Mouse (Mus musculus): ENCODE results near the gene Atf6. TPM values are rescaled to one million over a fixed set of nuclear protein-coding genes. Genes with fewer than 3 reads are reported as not detected.
A peak's percentile ranks its signal among the peaks of the same experiment; 100 is the strongest.

Atf6 gene
- total and polyA plus RNA-seq, 2 experiments, result 14.3 to 30.1 TPM

DNA sequence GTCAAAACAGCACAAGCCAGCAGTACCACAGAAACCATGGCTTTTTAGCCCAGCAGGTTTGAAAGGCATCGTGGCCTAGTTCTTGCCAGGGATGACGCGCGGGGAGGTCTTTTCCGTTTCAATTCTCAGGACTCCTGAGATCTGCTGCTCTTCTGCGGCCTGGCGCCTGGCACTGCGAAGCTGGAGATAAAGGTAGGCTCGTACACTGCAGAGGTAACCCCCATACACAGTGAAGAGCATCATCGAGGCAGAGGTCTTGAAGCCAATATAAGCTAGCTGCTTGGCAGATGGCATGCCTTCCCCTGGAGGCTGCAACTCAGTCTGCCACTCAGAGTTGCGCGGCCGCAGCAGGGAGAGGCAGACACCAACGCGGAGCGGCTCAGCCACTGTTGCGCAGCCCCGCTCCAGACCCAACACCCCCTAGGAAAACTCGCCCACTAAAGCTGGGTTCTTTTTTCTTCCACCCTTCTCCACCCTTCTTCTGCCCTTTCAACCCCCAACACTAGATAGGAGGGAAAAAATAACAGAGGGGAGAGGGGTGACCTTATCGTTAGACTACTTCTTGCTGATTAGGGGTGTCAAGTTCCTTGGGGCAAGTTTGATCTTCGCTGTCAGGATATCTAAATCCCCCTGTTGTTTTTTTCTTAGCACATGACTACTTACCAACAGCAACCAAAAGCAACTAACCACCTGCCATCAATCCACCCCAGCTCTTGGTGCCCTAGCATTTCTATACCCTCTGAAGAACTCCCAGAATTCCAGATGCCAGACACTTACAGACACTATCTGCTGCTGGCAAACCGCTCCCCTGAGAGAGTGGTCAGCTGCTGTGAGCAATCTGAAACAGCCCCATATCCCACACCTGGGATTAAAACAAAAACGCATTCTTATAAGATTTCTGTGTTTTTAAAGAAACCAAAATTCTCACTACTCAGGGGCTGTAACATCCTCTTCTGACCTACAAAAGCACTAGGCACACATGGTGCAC is 16.6 kb downstream of the Atf6 start:
- no peak overlapping the region for H3K9ac ChIP-seq (ENCODE audit: low read depth, low read length)
- no peak overlapping the region for H3K27ac ChIP-seq (replicated peaks; ENCODE audit: insufficient read depth, low read depth, low read length)
- TF ChIP-seq POLR2A (IDR thresholded peaks at IDR 0.05; ENCODE audit: extremely low read depth, insufficient read depth, low read length) (no peak), CTCF (IDR thresholded peaks at IDR 0.05; ENCODE audit: low read depth, low read length) (no peak)
- peaks cover 4% of the 10 kb centered on the region; the same call in 1 of the 2 replicates for H3K79me2 ChIP-seq (ENCODE audit: control insufficient read depth, insufficient read depth, low read length)
- 94% methylated on average over 23 of the region's 23 CpGs for whole genome bisulfite sequencing
- peaks cover 39% of the 10 kb centered on the region for H3K36me3 ChIP-seq (ENCODE audit: control insufficient read depth, insufficient read depth, low read length)
- no peak for DNase-seq (ENCODE audit: extremely low read depth, low read depth, low spot score)
- H3K27me3 ChIP-seq (ENCODE audit: control insufficient read depth, insufficient read depth, low read length), result no peaks in the 10 kb centered on the region
- H3K4me3 ChIP-seq (ENCODE audit: insufficient read depth, low read depth, low read length), result no peak overlapping the region
- H3K4me1 ChIP-seq (ENCODE audit: control insufficient read depth, insufficient read depth, low read length), result no peaks in the 10 kb centered on the region

DNA sequence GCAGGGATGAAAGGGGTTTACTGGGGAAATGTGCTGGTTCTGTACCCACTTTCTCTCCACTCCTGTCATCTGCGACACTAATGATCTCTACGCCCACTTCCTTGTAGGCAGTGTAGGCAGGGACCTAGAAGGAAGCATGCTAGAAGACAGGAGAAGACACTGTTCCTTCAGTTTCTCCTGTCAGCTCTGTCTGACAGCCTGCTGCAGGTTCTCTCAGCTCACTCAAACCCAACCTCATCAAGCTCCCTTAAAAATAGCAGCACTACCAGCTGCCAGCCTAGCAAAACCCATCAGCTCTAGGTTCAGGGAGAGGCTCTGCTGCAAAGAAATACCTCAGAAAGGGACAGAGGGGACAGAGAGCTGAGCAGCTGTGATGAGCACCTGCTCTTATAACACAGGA is 17.6 kb downstream of the Atf6 start:
- TF ChIP-seq POLR2A (IDR thresholded peaks at IDR 0.05; ENCODE audit: extremely low read depth, insufficient read depth, low read length) (no peak), CTCF (IDR thresholded peaks at IDR 0.05; ENCODE audit: low read depth, low read length) (no peak)
- no peak for DNase-seq (ENCODE audit: extremely low read depth, low read depth, low spot score)
- Histone ChIP-seq H3K4me3 (ENCODE audit: insufficient read depth, low read depth, low read length) (no peak overlapping the region), H3K27ac (replicated peaks; ENCODE audit: insufficient read depth, low read depth, low read length) (no peak overlapping the region), H3K36me3 (ENCODE audit: control insufficient read depth, insufficient read depth, low read length) (peaks cover 47% of the 10 kb centered on the region), H3K4me1 (ENCODE audit: control insufficient read depth, insufficient read depth, low read length) (no peaks in the 10 kb centered on the region), H3K79me2 (ENCODE audit: control insufficient read depth, insufficient read depth, low read length) (peaks cover 2% of the 10 kb centered on the region; the same call in 1 of the 2 replicates), H3K27me3 (ENCODE audit: control insufficient read depth, insufficient read depth, low read length) (no peaks in the 10 kb centered on the region), H3K9ac (ENCODE audit: low read depth, low read length) (no peak overlapping the region)
- 98% methylated on average over 2 of the region's 2 CpGs for WGBS

DNA sequence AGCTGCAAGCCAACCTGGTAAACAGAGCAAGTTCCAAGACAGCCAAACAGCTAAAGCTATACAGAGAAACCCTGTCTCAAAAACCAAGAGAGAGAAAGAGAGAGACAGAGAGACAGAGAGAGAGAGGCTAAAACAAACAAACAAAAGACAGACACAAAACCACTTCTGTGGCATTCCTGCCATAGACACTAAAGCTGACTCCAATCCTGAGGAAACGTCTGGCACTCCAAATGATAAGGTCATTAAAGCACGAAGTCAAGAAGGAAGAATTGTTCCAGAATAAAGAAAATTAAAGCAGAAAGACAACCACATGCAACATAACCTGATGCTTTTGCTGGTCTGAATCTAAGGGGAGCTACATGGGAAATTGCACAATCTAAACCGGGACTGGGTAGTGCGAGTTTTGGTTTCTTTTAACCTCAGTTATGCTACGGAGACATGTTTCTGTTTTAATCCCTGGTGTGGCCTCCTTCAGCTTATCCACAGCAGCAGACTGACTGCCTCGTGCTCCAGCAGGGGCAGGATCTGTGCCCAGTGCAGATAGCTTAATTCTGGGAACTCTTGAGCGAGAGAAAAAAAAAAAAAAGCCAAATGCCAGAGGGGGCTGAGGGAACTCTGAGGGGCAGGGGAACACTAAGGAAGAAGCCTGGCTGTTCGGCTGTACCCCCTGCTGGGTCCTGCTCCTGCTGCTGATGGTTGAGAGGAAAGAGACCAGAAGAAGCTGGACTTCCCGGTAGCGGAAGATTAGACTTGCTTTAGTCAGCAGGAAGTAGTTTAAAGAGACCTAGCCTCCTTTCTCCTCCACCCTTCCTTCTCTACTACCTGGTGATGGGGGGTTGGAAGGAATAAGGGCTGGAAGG is 21.9 kb downstream of the Atf6 start:
- H3K36me3 ChIP-seq (ENCODE audit: control insufficient read depth, insufficient read depth, low read length), result peaks cover 40% of the 10 kb centered on the region
- H3K4me1 ChIP-seq (ENCODE audit: control insufficient read depth, insufficient read depth, low read length), result no peaks in the 10 kb centered on the region
- H3K27ac ChIP-seq (replicated peaks; ENCODE audit: insufficient read depth, low read depth, low read length), result peak overlapping the region; percentile 88
- TF ChIP-seq POLR2A (IDR thresholded peaks at IDR 0.05; ENCODE audit: extremely low read depth, insufficient read depth, low read length) (no peak), CTCF (IDR thresholded peaks at IDR 0.05; ENCODE audit: low read depth, low read length) (no peak)
- WGBS, result 60% methylated on average over 10 of the region's 10 CpGs
- H3K79me2 ChIP-seq (ENCODE audit: control insufficient read depth, insufficient read depth, low read length), result peaks cover 2% of the 10 kb centered on the region; the same call in 1 of the 2 replicates
- no peak for DNase-seq (ENCODE audit: extremely low read depth, low read depth, low spot score)
- H3K9ac ChIP-seq (ENCODE audit: low read depth, low read length), result 0 out of 2 replicates have a peak overlapping the region, but pooled peaks have one; percentile 30
- H3K27me3 ChIP-seq (ENCODE audit: control insufficient read depth, insufficient read depth, low read length), result no peaks in the 10 kb centered on the region
- no peak overlapping the region; the same call in 1 of the 2 replicates for H3K4me3 ChIP-seq (ENCODE audit: insufficient read depth, low read depth, low read length)

DNA sequence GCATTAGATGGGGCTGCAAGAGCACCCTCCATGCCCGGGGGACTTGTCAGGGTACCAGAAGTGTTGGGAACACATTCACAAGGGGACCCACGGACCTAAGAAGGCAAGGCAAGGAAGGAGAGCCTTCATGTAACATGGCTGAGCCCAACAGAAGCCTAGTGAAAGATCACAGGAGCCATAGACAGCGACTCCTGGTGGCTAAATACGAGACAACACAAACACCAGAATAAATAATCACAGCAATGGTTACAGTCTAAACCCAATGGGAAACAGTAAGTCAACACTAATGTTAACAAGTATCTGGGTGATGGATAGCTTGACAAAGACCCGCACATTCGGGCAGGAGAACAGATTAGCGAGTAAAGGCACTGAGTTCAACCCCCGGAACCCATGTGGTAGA is 23.2 kb downstream of the Atf6 start:
- Histone ChIP-seq H3K27me3 (ENCODE audit: control insufficient read depth, insufficient read depth, low read length) (no peaks in the 10 kb centered on the region), H3K27ac (replicated peaks; ENCODE audit: insufficient read depth, low read depth, low read length) (no peak overlapping the region), H3K4me1 (ENCODE audit: control insufficient read depth, insufficient read depth, low read length) (0 out of 2 replicates have a peak, but pooled peaks cover 2% of the 10 kb centered on the region), H3K79me2 (ENCODE audit: control insufficient read depth, insufficient read depth, low read length) (peaks cover 2% of the 10 kb centered on the region; the same call in 1 of the 2 replicates), H3K4me3 (ENCODE audit: insufficient read depth, low read depth, low read length) (no peak overlapping the region), H3K36me3 (ENCODE audit: control insufficient read depth, insufficient read depth, low read length) (peaks cover 38% of the 10 kb centered on the region), H3K9ac (ENCODE audit: low read depth, low read length) (no peak overlapping the region)
- WGBS, result 84% methylated on average over 8 of the region's 8 CpGs
- TF ChIP-seq CTCF (IDR thresholded peaks at IDR 0.05; ENCODE audit: low read depth, low read length) (peak; percentile 11; the same call in 1 of the 2 replicates), POLR2A (IDR thresholded peaks at IDR 0.05; ENCODE audit: extremely low read depth, insufficient read depth, low read length) (no peak)
- no peak for DNase-seq (ENCODE audit: extremely low read depth, low read depth, low spot score)

DNA sequence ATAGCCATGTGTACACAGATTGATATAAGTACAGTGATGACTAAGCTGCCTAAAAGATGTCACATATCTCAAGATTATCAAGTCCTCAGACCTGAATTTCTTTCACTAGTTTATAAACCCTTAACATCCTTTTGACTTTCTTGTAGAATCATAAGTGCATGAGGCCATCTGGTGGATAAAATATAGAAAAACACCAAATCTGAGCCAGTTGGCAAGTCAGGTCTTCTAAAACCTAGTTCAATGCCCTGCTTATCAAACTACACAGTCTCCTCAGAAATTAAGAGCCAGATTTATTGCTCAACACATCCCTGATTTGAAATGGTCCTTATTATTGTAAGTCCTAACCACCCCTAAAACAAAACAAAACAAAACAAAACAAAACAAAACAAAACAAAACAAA is 27.9 kb downstream of the Atf6 start:
- TF ChIP-seq CTCF (IDR thresholded peaks at IDR 0.05; ENCODE audit: low read depth, low read length) (peak; percentile 32; the same call in 1 of the 2 replicates), POLR2A (IDR thresholded peaks at IDR 0.05; ENCODE audit: extremely low read depth, insufficient read depth, low read length) (no peak)
- Histone ChIP-seq H3K36me3 (ENCODE audit: control insufficient read depth, insufficient read depth, low read length) (peaks cover 37% of the 10 kb centered on the region), H3K4me3 (ENCODE audit: insufficient read depth, low read depth, low read length) (no peak overlapping the region), H3K4me1 (ENCODE audit: control insufficient read depth, insufficient read depth, low read length) (0 out of 2 replicates have a peak, but pooled peaks cover 2% of the 10 kb centered on the region), H3K27ac (replicated peaks; ENCODE audit: insufficient read depth, low read depth, low read length) (no peak overlapping the region), H3K79me2 (ENCODE audit: control insufficient read depth, insufficient read depth, low read length) (peaks cover 14% of the 10 kb centered on the region; the same call in 1 of the 2 replicates), H3K27me3 (ENCODE audit: control insufficient read depth, insufficient read depth, low read length) (no peaks in the 10 kb centered on the region), H3K9ac (ENCODE audit: low read depth, low read length) (no peak overlapping the region)
- peak; percentile 88 for DNase-seq (ENCODE audit: extremely low read depth, low read depth, low spot score)

Measured in liver, adult 2 months (tissue).